Mouse (Mus musculus) cerebellum, adult 11-12 months (tissue): ENCODE measurements around the gene Dctn2.

Experiments used
- DNase-seq: peaks from one replicate; pipeline ENCODE4 v3.0.0; 2022

Dctn2 gene

DNA sequence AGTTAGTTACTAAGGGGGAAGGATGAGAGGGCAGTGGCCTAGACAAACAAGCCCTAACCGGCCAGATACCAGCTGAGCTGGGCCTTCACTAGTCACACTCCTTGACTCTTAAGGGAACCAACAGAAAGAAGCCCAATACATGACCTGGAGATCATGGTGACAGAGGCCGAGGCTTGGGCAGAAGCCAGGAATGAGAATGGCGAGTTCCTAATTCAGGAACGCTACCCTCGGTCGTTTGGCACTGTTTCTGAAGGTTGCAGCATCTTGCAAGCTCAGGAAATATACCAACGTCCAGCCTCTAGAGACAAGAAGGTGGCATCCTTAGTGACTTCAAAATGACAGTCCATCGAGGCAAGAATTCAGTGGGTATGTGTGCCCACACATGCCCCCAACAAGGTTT is 1.8 kb upstream of the Dctn2 start:
- peak; percentile 57 for DNase-seq

DNA sequence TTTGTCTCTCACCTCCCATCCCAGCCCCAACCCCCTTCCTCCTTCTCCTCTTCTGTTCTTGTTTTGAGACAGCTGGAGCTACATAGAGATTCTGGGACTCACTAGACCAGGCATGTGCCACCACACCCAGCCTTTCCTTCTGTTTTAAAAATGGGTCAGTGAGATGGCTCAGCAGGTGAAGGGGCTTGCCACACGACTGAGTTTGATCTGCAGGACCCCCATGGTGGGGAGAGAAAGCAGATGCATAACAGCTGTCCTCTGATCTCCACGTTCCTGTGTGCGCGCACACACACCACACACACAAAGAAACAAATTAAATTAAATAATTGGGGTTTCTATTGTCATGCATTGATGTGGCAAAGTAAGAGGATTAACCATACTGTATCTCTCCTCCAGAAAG is 1.2 kb upstream of the Dctn2 start:
- DNase-seq = peak; percentile 45

DNA sequence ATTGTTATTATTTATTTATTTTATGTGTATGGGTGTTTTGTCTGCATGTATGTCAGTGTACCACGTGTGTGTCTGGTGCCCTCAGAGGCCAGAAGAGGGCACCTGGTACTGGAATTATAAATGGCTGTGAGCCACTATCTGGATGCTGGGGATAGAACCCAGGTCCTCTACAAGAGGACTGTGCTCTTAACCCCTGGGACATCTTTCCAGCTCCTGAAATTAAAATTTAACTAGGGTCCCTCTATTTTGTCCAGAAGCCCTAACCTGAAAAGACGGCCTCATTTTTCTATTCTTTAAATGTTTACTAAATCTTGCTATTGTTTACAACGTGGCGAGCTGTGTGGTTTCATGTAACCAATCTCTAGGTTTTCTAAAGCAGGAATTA is 449 bp upstream of the Dctn2 start:
- DNase-seq = peak; percentile 56

DNA sequence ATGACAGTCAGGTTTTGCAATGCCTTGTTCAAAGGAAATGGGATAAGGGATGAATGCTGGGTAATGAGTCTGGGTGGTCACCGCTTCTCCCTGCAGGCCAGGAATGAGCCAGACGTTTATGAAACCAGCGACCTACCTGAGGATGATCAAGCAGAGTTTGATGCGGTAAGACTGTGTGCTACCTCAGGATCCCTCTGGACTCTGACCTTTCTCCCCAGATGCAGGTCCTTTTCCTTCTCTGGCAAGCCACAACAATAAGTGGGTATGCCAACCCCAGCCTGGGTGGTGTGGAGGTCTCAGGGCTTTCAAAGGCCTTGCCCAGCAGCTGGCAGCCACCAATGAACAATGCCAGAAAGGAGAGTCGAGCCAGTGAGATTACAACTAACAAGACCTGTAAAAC is 1.1 kb downstream of the Dctn2 start:
- DNase-seq = peak; percentile 48

DNA sequence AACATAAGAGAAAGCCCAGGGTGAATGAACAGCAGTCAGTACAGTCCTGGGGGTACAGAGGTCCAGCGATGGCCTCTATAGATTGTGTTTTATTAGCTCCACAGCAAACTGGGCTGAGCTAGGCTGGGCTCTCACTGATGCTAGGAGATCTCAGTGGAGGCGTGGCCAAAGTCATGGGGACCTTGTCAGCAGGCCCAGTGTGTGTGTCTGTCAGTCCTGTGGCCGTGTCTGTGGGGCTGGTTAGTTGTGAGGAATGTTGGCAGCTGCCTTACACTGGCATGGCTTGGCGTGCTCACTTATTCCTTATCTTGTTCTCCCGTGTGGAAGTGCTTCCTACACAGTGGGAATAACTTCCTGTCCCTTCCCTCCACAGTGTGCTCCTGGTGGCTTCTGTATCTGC is 2.2 kb downstream of the Dctn2 start:
- DNase-seq = peak; percentile 29

DNA sequence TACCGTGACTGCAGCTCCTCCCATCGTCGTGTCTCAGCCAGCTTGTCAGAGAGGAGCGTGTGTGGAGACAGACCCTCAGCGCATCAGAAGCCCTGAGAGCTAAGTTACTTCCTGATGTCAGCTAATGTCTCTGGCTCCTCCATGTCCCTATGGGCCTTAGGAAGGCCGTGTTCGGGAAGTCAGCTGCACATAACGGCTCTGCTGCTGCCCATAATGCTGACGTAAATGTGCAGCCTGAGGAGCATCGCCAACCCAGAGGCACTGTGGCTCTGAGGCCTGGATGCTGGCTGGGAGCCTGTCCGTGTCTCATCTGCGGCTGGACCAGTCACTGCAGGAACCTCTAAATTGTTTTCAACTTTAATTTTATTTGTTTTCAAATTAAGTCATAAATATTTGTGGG is 2.9 kb downstream of the Dctn2 start:
- no peak for DNase-seq

DNA sequence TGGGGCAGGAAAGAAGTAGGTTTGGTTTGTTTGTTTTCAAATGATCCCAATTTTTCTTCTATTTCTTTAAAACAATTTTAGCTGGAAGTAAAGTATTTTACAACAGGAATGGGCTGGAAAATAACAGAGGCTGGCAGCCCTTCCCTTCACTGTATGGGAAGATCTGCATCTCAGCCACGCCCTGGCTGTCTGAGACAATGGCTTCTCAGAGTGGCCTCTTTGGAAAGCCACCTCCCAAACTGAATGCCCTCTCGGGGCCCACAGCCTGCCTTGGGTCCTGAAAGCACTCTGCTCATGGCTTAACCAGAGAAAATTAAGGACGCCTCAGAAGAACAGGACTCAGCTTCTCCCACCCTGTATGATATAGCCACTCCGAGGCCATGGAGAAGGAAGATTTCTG is 3.7 kb downstream of the Dctn2 start:
- no peak for DNase-seq

DNA sequence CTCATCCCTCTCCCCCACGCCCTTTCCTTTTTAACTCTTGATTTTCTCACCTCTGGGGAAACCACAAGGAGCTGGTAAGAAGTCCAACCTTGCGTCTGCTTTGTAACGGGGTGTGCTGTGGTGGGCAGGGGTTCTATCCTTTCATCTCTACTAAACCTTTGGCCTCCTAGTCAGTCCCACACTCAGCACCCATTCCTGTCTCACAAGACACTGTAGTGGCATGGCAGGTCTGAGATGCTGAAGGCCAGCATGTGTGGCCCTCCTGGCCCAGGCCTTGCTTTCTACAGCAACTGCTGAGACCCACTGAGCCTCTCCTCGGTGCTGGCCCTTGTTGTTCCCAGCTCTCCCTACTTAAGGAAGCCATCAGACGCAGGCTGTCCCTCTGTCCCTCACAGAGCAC is 6.2 kb downstream of the Dctn2 start:
- DNase-seq = no peak

DNA sequence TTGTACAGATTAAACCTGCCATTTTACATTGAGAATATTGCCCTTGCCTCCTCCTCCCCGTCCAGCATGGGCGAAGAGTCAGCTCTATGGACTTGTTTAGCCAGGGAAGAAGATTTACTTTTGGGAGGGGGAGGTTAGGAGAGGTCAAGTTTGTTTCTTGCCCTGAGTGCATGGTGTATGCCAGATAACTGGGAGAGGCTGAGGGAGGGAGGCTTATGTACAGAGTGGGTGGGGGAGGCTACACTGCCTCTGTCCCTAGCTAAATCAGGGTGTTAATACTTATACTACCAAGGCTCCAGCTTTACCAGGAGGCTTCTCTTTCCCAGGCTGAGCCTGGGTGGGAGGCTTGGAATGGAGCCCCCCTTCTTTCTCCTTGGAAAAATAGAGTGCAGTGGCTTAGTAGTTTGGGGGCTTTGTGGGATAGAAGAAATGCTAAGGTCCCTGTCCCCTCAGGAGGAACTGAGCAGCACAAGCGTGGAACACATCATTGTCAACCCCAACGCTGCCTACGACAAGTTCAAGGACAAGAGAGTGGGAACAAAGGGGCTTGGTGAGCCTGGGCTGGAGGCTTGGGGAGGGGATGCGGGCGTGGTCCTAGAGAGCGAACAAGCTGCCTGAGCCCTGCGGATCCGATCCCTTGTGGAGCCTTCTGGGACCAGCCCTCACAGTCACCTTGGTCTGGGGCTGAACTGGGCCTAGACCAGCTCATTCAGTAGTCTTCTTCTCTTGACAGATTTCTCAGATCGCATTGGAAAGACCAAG is 8.3 kb downstream of the Dctn2 start:
- no peak for DNase-seq

DNA sequence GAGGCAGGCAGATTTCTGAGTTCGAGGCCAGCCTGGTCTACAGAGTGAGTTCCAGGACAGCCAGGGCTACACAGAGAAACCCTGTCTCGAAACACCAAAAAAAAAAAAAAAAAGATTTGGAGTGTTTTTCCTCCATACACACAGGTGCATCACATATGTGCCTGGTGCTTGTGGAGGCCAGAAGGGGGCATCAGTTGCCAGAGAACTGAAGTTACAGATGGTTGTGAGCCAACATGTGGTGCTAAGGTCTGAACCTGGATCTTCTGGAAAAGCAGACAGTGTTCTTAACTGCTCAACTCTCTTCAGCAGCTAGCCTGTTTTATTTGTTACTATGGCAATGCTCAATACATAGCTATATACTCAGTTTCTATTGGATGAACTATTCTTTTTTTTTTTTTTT is 13.6 kb downstream of the Dctn2 start:
- DNase-seq = no peak

DNA sequence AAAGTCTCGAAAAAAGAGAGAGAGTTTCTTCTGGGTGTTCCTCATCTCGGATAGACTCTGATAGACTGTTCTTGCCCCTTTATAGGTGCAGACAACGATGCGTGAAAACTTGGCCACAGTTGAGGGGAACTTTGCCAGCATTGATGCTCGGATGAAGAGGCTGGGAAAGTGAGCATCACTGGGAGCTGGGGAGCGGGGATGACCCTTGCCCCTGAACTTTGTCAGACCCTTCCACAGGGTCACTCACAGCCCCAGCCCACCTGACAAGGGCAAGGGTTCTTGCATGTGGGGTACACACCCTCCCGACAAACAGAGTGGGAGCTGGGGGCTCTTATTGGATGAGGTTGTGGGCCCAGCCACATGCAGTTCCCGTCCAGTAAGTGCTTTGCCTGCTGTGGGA is 15.1 kb downstream of the Dctn2 start:
- DNase-seq = no peak

DNA sequence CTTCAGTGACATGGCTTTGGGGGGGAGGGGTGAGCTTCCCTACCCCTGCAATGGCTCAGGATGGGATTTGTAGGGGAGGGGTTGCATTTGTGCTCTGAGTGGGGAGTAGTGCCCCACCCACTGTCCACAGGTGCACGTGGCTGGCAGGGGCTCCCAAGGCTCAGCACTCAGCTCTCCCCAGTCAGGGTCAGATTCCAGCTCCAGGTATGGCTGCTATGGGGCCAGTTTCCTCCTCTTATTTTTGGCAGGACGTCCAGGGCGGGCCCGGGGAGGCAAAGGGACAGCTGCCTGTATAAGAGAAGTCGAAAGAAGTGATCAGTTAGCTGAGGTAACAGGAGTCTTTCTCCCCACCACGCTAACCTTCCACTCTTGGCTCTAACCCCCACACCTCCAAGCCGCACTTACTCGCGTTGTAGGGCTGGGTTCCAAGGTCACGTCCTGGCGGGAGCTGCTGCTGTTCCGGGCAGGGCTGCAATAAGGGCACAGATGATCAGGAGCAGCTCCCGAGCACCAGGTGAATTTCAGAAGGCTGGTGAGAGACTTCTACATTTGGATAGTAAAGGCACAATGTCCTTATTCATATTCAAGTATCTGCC is 16.6 kb downstream of the Dctn2 start:
- peak; percentile 38 for DNase-seq

DNA sequence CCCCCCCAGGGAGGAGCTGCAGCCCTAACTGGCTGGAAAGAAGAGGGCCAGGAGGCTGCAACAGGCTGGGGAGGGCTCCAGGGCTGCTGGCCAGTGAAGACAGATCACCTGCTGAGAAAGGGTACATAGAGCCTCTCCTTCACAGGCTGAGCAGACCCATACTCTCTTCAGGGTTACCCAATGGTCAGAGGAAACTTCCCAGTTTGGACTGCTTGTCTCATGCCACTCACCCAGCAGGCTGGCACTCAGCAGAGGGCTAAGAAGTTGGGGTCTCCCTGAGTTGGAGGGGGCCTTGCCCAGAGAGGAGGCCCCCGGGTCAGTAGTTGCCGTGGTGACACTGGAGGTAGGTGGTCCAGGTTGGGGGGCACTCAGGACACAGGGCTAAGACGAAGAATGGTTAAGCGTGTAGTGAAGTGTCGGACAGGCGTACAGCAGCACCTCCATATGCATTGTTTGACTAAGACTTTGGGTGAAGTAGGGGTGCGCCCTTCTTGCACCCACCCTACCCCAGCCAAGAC is 18.0 kb downstream of the Dctn2 start:
- peak; percentile 45 for DNase-seq

DNA sequence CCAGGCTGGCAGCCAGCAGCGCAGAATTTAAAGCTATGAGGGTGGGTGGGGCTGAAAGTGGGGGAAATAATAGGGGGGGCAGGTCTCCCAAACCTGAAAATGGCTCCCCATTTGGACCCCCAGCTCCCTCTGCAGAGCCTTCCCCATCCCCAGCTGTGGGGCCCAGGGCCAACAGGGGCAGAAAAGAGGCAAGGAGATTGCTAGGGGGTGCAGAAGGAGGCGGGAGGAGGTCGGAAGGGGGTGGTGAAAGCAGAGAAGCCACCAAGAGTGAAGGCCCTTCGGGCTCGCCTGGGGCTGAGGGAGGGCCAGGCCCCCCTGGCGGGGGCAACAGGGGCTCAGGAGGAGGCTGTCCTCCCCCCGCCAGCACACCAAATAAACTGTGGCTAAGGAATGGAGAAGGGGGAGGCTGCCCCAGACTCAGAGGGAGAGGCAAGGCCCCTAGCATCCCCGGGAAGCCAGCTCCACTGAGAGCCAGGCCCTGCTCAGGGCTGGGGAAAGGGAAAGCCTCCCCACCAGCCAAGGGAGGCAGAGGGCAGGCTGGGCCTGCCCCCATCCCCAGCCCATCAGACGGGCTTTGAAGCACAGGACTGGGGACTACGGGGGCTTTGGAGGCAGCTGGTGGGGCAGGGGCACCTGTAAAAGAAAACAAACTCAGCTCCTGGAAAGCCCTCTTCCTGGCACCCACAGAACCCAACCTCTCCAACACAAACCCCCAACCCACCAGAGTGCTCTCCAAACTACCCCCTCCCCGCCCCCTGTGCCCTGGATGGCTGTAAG is 18.7 kb downstream of the Dctn2 start:
- DNase-seq = peak; percentile 42

DNA sequence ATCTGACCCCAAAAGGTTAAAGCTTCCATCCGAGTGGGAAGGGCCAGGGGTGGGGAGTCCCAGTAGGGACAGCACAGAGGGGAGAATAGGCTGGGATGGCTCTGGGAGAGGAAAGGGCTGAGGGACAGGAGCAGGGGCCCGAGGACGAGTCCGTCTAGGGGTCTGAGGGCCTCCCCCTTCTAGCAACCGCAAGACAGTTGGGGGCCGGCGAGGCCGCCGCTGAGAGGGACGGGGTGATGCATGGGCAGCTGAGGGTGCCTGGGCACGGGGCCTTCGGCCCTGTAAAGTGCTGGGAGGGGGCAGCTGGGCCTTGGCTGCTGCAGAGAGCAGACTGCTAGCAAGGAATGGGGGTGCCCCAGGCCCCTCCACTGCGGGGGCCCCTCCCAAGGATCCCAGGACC is 19.5 kb downstream of the Dctn2 start:
- peak; percentile 58 for DNase-seq

DNA sequence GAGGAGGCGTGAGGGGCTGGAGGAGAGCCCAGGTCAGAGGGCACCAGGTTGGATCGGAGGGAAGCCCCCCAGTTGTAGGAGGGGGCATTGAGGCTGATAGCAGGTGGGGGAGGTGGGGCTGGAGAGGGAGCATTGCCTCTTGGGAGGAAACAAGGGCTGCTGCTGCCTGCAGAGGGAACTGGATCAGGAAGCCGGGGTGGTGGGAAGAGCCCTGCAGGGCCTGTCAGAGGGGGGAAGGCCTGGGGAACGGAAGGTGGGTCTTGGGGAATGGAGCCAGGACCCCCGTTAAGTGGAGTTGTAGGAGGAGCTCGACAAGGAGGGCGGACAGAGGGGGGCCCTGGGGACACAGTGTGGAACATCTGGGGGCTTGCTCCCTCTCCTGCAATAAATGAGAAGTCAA is 20.0 kb downstream of the Dctn2 start:
- peak; percentile 61 for DNase-seq

DNA sequence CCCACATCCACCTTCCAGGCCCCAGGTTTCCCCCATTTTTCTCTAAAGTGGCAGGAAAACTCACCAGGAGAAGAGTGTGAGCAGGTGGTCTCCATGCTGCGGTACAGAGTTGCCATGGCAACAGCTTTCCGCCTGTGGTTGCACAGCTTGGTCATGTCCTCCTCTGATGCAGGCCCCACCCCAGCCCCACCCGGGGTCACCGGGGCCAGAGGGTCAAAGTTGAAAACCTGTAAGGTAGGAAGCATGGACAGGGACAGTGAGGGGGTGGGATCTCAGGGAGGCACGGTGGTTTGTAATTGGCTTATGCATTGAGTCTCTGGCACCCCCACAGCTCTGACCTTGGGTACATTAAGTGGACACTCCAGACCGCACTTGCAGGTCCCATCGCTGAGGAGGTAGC is 20.6 kb downstream of the Dctn2 start:
- DNase-seq = peak; percentile 72

DNA sequence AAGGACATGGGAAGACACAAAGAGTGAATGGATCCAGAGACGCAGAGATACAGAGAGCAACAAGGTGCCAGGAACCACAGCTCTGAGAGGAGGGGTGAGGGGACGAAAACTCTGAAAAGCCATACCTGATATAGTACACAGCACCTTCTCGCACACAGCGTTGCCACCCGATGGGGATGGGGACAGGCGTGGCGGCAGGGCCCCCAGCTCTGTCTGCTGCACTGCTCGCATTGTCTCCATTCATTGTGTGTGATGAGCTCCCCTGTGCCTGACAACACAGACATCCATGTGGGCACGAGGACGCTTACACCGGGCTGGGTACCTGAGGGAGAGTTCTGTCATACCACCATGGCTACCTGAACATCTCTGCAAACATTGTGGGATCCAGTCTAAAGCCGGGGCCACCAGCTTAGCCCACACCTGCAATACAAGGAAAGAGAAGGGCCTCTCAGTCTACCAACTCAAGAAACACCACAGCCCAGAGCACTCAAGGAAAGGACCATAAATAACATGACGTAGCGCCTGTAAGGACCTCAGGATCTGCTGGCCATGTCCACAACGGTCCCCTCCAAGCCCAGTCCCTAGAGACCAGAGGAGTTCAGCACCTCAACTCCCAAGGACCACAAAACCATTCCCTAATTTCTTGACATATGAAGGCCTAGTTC is 21.2 kb downstream of the Dctn2 start:
- peak; percentile 62 for DNase-seq

DNA sequence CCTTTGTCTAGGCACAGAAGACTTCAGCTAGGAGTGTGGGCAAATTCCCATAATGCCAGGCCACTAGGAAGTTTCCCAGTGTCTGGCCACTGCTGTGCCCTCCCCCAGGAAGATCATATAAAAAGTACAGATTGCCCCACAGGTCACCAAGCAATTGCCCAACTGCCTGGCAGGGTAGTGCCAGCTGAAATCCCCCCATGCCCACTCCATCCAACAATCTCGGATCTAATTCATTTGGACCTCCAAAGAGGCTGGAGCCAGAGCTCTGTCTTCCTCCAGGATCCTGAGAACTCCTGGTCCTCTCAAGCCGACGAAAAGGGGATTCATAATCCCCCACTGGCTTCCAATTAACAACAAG is 21.7 kb downstream of the Dctn2 start:
- no peak for DNase-seq

DNA sequence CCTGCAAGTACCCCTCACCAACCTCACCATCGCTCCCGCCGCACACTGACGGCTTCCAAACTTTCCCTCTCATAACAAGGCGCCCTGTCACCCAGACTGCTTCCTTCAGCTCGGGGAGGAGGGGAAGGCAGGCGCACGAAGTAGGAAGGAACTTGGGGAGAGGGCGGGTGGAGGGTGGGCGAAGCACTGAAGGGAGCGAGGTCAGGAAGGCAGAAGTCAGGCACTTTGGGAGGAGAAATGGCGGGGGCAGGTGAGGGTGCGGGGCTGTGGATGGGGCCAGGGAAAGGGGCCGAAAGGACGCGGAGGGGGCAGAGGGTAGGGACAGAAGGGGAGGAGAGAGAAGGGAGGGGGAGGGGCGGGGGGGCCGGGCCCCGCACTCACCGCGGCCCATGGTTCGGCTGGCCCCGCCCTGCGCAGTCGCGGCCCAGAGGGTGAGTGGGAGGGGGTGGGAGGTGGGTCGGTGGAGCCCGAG is 22.2 kb downstream of the Dctn2 start:
- DNase-seq = no peak

DNA sequence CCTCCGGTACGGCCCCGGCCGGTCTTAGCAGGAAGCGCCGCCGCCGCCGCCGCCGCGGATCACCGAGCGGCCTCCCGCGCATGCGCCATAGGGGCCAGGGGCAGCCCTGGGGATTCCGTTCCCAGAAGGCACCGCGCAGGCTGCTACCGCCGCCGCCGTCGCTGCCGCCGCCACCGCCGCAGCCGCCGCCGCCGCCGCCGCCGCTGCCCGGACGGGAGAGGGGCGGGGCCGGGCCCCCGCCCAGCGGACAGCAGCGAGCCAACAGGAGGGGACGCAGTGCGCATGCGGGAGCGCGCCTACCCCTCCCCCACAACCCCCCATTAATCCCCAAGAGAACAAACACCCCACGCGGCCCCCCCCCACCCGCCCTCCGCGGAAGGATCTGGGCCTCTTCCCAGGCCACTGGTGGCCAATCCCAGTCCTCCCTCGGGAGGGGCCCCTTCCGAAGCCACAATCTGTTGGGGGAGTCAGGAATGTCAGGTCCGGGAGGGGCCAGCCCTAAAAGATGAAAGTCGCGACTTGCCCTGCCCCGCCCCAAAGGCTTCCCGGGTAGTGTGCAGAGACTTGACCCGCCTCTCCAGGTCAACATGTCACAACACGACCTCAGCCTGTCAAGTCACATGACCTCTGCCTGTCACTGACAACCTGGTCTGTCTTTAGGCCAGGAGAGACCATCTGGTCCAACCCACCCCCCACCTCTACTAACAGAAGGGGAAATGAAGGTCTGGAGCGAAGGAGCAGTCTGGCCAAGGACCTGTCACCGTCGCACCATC is 22.8 kb downstream of the Dctn2 start, which contains the start of gene Mbd6:
TSS of gene Mbd6 (minus strand) at position 219 of the 773 bp plus-strand sequence.
- DNase-seq = peak; percentile 96

DNA sequence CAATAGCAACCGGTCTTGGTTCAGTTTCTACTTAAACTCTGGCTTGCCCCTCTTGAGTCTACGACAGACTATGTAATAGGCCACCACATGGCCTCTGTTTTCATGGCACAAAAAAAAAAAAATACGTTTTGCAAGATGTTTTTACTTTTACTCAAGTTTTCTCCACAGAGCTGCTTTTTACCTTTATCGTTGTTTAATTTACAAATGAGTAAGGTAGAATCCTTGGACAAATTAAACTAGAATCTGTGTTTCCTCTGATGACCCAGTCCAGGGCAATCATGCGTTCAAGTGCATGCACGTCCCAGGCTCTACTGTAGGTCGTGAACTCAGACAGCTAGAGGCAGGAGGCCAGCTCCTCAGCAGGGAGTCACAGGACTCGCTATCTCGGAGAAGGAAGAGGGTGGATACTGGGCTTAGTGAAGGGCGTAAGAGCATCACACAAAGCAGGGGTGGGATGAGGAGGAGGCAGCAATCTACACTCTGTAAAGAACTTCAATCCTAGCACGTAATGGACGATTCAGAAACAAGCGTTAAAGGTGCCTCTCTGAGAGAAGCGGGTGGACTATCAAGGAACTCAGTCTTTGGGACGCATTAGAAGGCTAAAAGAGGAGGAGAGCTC is 23.5 kb downstream of the Dctn2 start:
- DNase-seq = peak; percentile 89
